Mouse (Mus musculus): ENCODE data around the gene Lsm11.

GRCm38 (mm10) chr11:45892861-45893360 lies 51.8 kb downstream of the Lsm11 start:
- TF ChIP-seq CTCF (IDR thresholded peaks at IDR 0.05) (no peak), POLR2A (IDR thresholded peaks at IDR 0.05; ENCODE audit: insufficient read depth, low read depth, low read length) (no peak), EP300 (IDR thresholded peaks at IDR 0.05; ENCODE audit: insufficient read depth, low read depth, low read length) (no peak)

All from heart, adult 2 months (tissue).